Mouse (Mus musculus): ENCODE measurements around the gene Ahsg.

- TF ChIP-seq CTCF (IDR thresholded peaks at IDR 0.05; ENCODE audit: low read depth) (no peak), EP300 (IDR thresholded peaks at IDR 0.05; ENCODE audit: low read depth) (no peak)
These were observed 48.1 kb downstream of the Ahsg start for GRCm38 (mm10) chr16:22939120-22939695.
